Mouse (Mus musculus): ENCODE results near the gene Tubgcp2. TPM values are rescaled to one million over a fixed set of nuclear protein-coding genes. Genes with fewer than 3 reads are reported as not detected.

Gene Tubgcp2
- total and polyA plus RNA-seq, 3 experiments, result 27.1 to 43.6 TPM; not detected in 1

- Histone ChIP-seq H3K9me3 (replicated peaks; ENCODE audit: insufficient read depth, low read length) (no peaks in the 10 kb centered on the region), H3K36me3 (ENCODE audit: control insufficient read depth in 1 of 2, insufficient read depth in 2 of 2, low read length in 2 of 2) (peaks cover 0 to 13% of the 10 kb centered on the region in 2 experiments; a peak in 2 of 4 replicates), H3K27me3 (ENCODE audit: control insufficient read depth in 1 of 2, insufficient read depth in 2 of 2, low read length in 2 of 2) (no peaks in the 10 kb centered on the region), H3K4me3 (ENCODE audit: control insufficient read depth in 1 of 2, insufficient read depth in 1 of 2, low read depth in 2 of 2, low read length in 2 of 2) (no peak overlapping the region), H3K79me2 (ENCODE audit: control insufficient read depth, insufficient read depth, low read length, poor library complexity) (no peaks in the 10 kb centered on the region), H3K4me1 (ENCODE audit: control insufficient read depth in 1 of 2, insufficient read depth in 2 of 2, low read length in 2 of 2) (peaks cover 0 to 18% of the 10 kb centered on the region in 2 experiments; a peak in 3 of 4 replicates), H3K9ac (ENCODE audit: control insufficient read depth, low read depth, low read length, poor library complexity, severe bottlenecking) (no peak overlapping the region), H3K27ac (ENCODE audit: control insufficient read depth, low read depth, low read length) (no peak overlapping the region)
- no peak for DNase-seq (ENCODE audit: low read depth, low spot score)
- no peak for TF ChIP-seq SIN3A (IDR thresholded peaks at IDR 0.05; ENCODE audit: low read length)
- TF ChIP-seq MYC (IDR thresholded peaks at IDR 0.05; ENCODE audit: low read depth, low read length), result no peak
- no peak for TF ChIP-seq MXI1 (IDR thresholded peaks at IDR 0.05; ENCODE audit: low read depth, low read length)
- TF ChIP-seq CHD1 (IDR thresholded peaks at IDR 0.05; ENCODE audit: low read depth, low read length), result no peak
- TF ChIP-seq TAL1 (IDR thresholded peaks at IDR 0.05; ENCODE audit: low read length), result no peak
- no peak for TF ChIP-seq NRF1 (IDR thresholded peaks at IDR 0.05; ENCODE audit: insufficient read depth, low read depth, low read length, poor library complexity, severe bottlenecking)
- TF ChIP-seq NELFE (IDR thresholded peaks at IDR 0.05; ENCODE audit: low read depth, low read length), result no peak
- no peak for TF ChIP-seq GATA1 (IDR thresholded peaks at IDR 0.05; ENCODE audit: low read depth, low read length)
- TF ChIP-seq HCFC1 (IDR thresholded peaks at IDR 0.05; ENCODE audit: low read depth, low read length), result no peak
- TF ChIP-seq ZKSCAN1 (IDR thresholded peaks at IDR 0.05; ENCODE audit: low read depth, low read length), result no peak
- no peak for TF ChIP-seq GABPA (IDR thresholded peaks at IDR 0.05; ENCODE audit: low read depth, low read length)
- TF ChIP-seq TCF12 (IDR thresholded peaks at IDR 0.05; ENCODE audit: low read depth, low read length), result no peak
- no peak for TF ChIP-seq CTCF (IDR thresholded peaks at IDR 0.05 in 2 of 3, conservative IDR thresholded peaks at IDR 0.05 in 1 of 3; ENCODE audit: control insufficient read depth in 1 of 3, insufficient read depth in 1 of 3, low read depth in 2 of 3, low read length in 3 of 3, poor library complexity in 1 of 3, severe bottlenecking in 1 of 3)
- TF ChIP-seq KAT2A (conservative IDR thresholded peaks at IDR 0.05; ENCODE audit: low read depth, low read length), result no peak
- no peak for TF ChIP-seq RAD21 (IDR thresholded peaks at IDR 0.05; ENCODE audit: low read depth, low read length)
- no peak for TF ChIP-seq MAFK (IDR thresholded peaks at IDR 0.05; ENCODE audit: borderline replicate concordance, low read depth, low read length)
Measured at GRCm38 (mm10) chr7:139968428-139968827, 68.0 kb downstream of the Tubgcp2 start.

- TF ChIP-seq CTCF (IDR thresholded peaks at IDR 0.05 in 2 of 3, conservative IDR thresholded peaks at IDR 0.05 in 1 of 3; ENCODE audit: control insufficient read depth in 1 of 3, insufficient read depth in 1 of 3, low read depth in 2 of 3, low read length in 3 of 3, poor library complexity in 1 of 3, severe bottlenecking in 1 of 3) (no peak), MYC (IDR thresholded peaks at IDR 0.05; ENCODE audit: low read depth, low read length) (no peak), NRF1 (IDR thresholded peaks at IDR 0.05; ENCODE audit: insufficient read depth, low read depth, low read length, poor library complexity, severe bottlenecking) (no peak), MAZ (IDR thresholded peaks at IDR 0.05; ENCODE audit: low read depth, low read length) (no peak), USF2 (IDR thresholded peaks at IDR 0.05; ENCODE audit: borderline replicate concordance in 1 of 2, insufficient read depth in 1 of 2, low read depth in 1 of 2, low read length in 2 of 2) (no peak), GABPA (IDR thresholded peaks at IDR 0.05; ENCODE audit: low read depth, low read length) (no peak), MAFK (IDR thresholded peaks at IDR 0.05; ENCODE audit: borderline replicate concordance, low read depth, low read length) (no peak), CHD1 (IDR thresholded peaks at IDR 0.05; ENCODE audit: low read depth, low read length) (no peak), POLR2AphosphoS5 (IDR thresholded peaks at IDR 0.05; ENCODE audit: borderline replicate concordance, low read depth, low read length) (no peak), TCF12 (IDR thresholded peaks at IDR 0.05; ENCODE audit: low read depth, low read length) (no peak)
- Histone ChIP-seq H3K9ac (ENCODE audit: control insufficient read depth, low read depth, low read length, poor library complexity, severe bottlenecking) (no peak overlapping the region), H3K27me3 (ENCODE audit: control insufficient read depth in 1 of 2, insufficient read depth in 2 of 2, low read length in 2 of 2) (no peaks in the 10 kb centered on the region), H3K4me3 (ENCODE audit: control insufficient read depth in 1 of 2, insufficient read depth in 1 of 2, low read depth in 2 of 2, low read length in 2 of 2) (no peak overlapping the region), H3K4me1 (ENCODE audit: control insufficient read depth in 1 of 2, insufficient read depth in 2 of 2, low read length in 2 of 2) (peaks cover 0 to 16% of the 10 kb centered on the region in 2 experiments; a peak in 2 of 4 replicates), H3K9me3 (replicated peaks; ENCODE audit: insufficient read depth, low read length) (no peaks in the 10 kb centered on the region), H3K79me2 (ENCODE audit: control insufficient read depth, insufficient read depth, low read length, poor library complexity) (no peaks in the 10 kb centered on the region), H3K36me3 (ENCODE audit: control insufficient read depth in 1 of 2, insufficient read depth in 2 of 2, low read length in 2 of 2) (peaks cover 0 to 8% of the 10 kb centered on the region in 2 experiments; a peak in 2 of 4 replicates), H3K27ac (ENCODE audit: control insufficient read depth, low read depth, low read length) (no peak overlapping the region)
- no peak for DNase-seq (ENCODE audit: low read depth, low spot score)
Measured at GRCm38 (mm10) chr7:139967175-139967574, 69.3 kb downstream of the Tubgcp2 start.
